Mouse (Mus musculus): ENCODE measurements at regions not wholly inside any gene's neighbourhood (a gene's known extent, or its start where the extent isn't known, plus 50 kb on each side); places are given as distances from the start of the nearest gene placed in this dataset.
A peak's percentile ranks its signal among the peaks of the same experiment; 100 is the strongest.

- DNase-seq = no peak
- intact Hi-C loops (cut with DNase I) = no loop called here
Observed at GRCm38 (mm10) chr1:73577019-73577418, 547.2 kb downstream of the Tns1 start.

- intact Hi-C loops (cut with DNase I) = no loop called here
- DNase-seq = no peak
Observed at GRCm38 (mm10) chr1:73575694-73576093, 548.6 kb downstream of the Tns1 start.

DNA sequence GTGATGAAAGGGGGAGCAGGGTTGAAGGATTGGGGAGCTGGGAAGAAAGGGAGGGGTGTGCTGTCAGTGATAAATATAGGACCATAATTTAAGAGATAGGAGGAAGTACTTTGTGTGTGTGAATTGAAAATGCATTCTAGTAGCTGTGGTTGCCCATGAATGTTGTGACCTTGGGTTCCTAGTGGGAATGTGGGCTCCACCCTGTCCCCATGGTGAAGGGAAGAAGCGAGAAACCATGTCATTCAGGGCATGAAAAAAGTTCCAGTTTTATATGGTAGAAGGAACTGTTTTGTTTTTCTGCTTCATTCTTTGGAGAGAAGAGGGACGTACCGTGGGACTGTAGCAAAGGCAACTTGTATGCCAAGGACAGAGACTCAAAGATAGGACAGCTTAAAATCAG lies 553.3 kb downstream of the Tns1 start:
- DNase-seq = no peak
- intact Hi-C loops (cut with DNase I) = no loop called here

DNA sequence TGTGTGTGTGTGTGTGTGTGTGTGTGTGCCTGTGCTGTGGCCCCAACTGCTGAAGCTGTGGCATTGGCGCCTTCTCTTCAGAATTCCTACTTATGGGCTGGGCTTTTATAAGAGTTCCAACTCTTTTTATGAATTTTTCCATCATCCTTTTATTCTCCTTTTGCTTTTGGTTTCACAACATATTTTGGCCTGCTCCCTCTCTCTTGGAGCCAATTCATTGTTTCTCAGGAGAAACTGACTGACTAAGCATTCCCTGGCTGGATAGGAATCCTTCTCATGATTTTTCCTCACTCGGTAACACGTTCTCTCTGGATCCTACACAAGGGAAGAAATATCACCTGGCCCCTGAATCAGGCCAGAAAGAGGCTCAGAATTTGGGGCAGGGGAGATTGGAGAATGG lies 551.1 kb upstream of the Tnp1 start:
- peak in 1 of 2 experiments; percentile 7 for DNase-seq
- intact Hi-C loops (cut with DNase I) = no loop called here

DNA sequence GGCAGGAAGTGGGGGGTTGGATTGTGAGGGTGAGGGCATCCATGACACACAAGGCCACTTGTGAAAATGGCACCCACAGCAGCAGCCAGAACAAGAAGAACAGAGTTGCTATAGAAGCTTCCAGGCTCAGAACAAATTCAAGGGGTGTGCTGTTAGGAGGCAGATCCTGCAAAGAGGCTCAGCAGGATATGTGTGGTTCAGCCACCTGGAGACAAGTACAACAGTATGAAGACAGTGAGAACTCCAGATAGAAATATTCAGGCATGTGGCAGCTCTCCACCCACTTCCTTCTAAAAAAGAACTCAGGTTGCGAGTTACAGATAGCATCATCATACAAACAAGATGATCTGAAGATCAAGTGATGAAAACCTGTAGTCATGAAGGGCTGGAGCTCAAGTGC lies 544.9 kb upstream of the Tnp1 start:
- DNase-seq = no peak
- intact Hi-C loops (cut with DNase I) = no loop called here

- intact Hi-C loops (cut with DNase I) = no loop called here
Observed at GRCm38 (mm10) chr1:73547877-73548276, 532.2 kb upstream of the Tnp1 start.

GRCm38 (mm10) chr1:73545401-73545800 lies 529.7 kb upstream of the Tnp1 start:
- DNase-seq = no peak
- intact Hi-C loops (cut with DNase I) = no loop called here

More at GRCm38 (mm10) chr1:73547877-73548276, 532.2 kb upstream of the Tnp1 start:
- no peak for DNase-seq

- intact Hi-C loops (cut with DNase I) = no loop called here
- DNase-seq = no peak
Observed at GRCm38 (mm10) chr1:73541371-73541770, 525.7 kb upstream of the Tnp1 start.

- no peak for DNase-seq
Observed at GRCm38 (mm10) chr1:73538420-73538871, 522.7 kb upstream of the Tnp1 start.

DNA sequence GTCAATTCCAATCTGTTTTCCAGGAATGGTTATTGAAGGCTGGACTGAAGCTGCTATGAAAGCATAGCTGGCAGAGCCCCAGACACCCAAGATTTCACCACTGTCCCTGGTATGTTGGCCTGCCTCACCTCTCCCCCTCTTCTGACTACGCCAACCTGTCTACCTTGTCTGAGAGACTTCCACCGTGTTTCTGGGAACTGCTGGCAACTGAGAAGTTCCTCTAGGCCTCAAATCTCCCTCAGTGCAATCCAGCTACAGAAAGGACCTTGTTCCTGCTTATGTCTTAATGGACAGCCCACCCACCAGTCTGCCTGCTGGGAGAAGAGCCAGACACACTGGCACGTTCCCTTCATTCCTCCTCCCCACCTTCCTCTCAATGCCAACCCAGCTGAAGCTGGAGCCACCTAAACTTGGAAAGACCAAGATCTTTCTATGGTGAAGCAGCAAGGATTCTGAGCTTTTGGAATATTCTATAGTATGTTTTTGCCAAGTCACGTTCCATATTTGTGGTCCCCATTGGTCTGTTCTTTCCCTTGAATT lies 520.1 kb upstream of the Tnp1 start:
- DNase-seq = no peak
- intact Hi-C loops (cut with DNase I) = no loop called here

More at GRCm38 (mm10) chr1:73538420-73538871, 522.7 kb upstream of the Tnp1 start:
- intact Hi-C loops (cut with DNase I) = no loop called here

DNA sequence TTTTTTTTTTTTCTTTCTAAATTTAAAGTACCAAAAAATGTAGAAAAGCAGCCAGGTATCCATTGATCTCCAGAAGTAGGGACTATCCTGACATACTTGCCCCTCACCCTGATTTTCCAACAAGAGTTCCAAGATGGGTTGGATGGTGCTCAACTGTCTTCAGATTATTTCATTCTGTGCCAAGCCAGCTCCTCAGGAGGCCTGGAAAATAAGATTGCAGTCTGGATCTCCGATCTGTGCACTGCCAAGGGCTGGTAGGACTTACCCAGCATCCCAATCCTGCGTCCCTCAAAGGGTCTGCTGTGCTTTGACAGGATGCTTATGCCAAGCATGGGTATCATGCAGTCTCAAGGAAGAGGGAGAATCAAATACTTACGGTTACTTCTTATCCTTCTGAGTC lies 517.8 kb upstream of the Tnp1 start:
- intact Hi-C loops (cut with DNase I) = no loop called here
- no peak for DNase-seq

GRCm38 (mm10) chr1:73532316-73532715 lies 516.6 kb upstream of the Tnp1 start:
- intact Hi-C loops (cut with DNase I) = no loop called here
- no peak for DNase-seq

DNA sequence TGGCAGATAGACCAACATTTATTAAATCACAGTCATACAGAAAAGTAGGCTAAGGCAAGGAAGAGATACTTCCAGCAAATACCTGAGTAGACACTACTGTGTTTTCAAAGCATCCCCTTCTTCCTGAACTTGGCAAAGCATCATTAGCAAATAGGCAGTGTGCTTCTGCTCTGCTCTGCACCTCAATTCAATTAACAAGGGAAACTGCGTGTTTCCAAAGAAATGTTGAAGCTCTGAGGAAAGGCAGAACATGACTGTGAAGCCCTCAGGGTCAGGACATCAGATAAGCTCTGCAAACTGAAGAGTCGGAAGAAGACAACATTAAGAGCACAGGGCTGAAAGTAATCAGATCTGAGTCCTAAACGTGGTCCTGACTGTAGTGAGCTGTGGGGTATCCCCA lies 516.1 kb upstream of the Tnp1 start:
- intact Hi-C loops (cut with DNase I) = no loop called here
- DNase-seq = no peak

GRCm38 (mm10) chr1:73530326-73530725 lies 514.6 kb upstream of the Tnp1 start:
- DNase-seq = no peak
- intact Hi-C loops (cut with DNase I) = no loop called here

DNA sequence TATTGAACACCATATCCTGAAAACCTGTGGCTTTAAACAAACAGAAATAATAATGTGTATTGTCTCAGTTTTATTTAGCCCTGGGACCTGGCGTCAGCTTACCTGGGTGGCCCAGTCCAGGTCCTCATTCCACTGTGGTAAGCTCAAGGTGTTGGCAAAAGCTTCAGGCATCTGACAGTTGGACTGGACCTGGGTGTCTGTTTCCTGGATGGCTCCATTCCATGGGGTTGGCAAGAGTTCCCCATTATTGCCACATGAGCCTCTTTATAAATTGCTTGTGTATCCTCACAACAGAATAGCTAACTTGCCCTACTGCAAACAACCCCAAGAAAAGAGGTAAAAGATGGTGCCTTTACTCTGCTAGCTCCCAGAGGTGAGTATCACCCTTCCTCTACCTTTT lies 512.9 kb upstream of the Tnp1 start:
- DNase-seq = peak in 1 of 2 experiments; percentile 7
- intact Hi-C loops (cut with DNase I) = loop anchor here (5.0 kb wide), 1 partner anchor 299 kb away; no protein-coding TSS in a partner anchor

DNA sequence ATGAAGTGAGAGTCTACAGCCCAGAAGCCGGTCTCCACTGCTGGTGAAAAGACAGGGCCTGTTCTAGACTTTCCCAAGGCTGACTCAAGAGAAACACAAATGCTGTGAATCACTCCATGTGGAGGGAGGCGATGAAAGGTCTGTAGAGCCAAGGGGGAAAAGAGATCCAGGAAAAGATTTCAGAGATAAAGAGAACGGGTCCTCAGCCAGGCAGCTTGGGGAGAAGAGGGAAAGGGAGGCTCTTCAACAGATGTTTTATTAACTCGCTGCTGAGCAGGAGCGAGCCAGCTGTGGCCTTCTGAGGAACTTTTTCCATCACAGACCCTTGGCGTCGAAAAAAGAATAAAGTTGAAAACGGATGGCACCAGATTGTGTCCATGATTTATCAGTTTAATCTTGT lies 500.7 kb upstream of the Tnp1 start:
- peak; percentile 15 to 25 for DNase-seq
- intact Hi-C loops (cut with DNase I) = no loop called here

- DNase-seq = peak; percentile 11 to 14
- intact Hi-C loops (cut with DNase I) = no loop called here
Observed at GRCm38 (mm10) chr1:73515781-73516180, 500.1 kb upstream of the Tnp1 start.

GRCm38 (mm10) chr1:73513822-73514221 lies 498.1 kb upstream of the Tnp1 start:
- no peak for DNase-seq
- intact Hi-C loops (cut with DNase I) = no loop called here

DNA sequence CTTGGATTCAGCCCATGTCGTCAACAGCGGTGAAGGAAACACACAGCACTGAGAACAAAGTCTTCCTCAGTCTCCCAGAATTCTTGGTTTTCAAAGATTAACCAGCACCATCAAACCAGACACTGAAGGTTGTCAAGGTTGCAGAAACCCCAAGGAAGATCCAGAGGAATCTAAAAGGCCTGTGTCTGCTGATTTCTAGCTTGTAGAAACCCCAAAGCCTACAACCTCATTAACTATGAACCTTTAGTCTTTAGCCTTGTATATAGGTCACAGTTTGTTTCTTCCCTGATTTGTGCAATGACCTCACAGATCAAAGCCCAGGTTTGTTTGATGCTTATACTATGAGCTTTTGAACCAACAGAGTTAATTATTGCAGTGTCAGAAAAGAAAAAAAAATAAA lies 497.1 kb upstream of the Tnp1 start:
- intact Hi-C loops (cut with DNase I) = no loop called here

GRCm38 (mm10) chr1:73507071-73507754 lies 491.5 kb upstream of the Tnp1 start:
- DNase-seq = no peak

More for the DNA sequence above, 497.1 kb upstream of the Tnp1 start:
- DNase-seq = no peak

GRCm38 (mm10) chr1:73503611-73504010 lies 487.9 kb upstream of the Tnp1 start:
- no peak for DNase-seq
- intact Hi-C loops (cut with DNase I) = no loop called here

More at GRCm38 (mm10) chr1:73507071-73507754, 491.5 kb upstream of the Tnp1 start:
- intact Hi-C loops (cut with DNase I) = no loop called here

GRCm38 (mm10) chr1:73500671-73501070 lies 485.0 kb upstream of the Tnp1 start:
- DNase-seq = no peak
- intact Hi-C loops (cut with DNase I) = no loop called here
